Mouse (Mus musculus): Measurements from ENCODE around the gene Gm20388. TPM values are rescaled to one million over a fixed set of nuclear protein-coding genes. Genes with fewer than 3 reads are reported as not detected.

Gm20388 gene
- polyA plus RNA-seq, 2 experiments, result 8.5 TPM; not detected in 1

DNA sequence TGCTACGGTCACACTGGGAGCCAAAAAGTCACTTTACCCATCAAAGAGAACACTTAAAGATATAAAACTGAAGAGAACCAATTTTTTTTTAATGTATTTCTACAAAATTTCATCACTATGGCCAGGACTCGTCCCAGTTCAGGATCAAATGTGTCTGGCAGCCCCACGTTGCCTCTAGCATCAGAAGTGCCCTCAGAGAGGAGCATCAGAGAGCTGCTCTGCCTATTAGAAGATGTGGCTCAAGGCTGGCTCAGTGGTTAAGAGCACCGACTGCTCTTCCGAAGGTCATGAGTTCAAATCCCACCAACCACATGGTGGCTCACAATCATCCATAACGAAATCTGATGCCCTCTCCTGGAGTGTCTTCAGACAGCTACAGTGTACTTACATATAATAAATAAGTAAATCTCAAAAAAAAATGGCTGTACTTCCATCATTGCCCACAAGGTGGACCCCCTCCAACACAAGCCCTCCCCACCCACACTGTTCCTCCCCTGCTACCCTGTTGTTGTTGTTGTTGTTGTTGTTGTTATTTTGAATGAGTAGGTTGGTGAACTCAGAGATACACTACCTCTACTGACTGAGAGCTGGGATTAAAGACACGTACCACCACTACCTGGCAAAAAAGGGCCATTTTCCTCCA, 3409.0 kb downstream of the Gm20388 start:
- TF ChIP-seq EP300 (IDR thresholded peaks at IDR 0.05; ENCODE audit: low read depth), result no peak
- TF ChIP-seq CTCF (IDR thresholded peaks at IDR 0.05; ENCODE audit: low read depth), result peak; percentile 83
- Histone ChIP-seq H3K27me3 (ENCODE audit: control insufficient read depth, insufficient read depth, low read length) (no peaks in the 10 kb centered on the region), H3K9me3 (ENCODE audit: control insufficient read depth, low read length) (no peaks in the 10 kb centered on the region), H3K27ac (no peak overlapping the region), H3K9ac (replicated peaks) (no peak overlapping the region), H3K4me3 (ENCODE audit: insufficient read depth in 1 of 2, low read depth in 2 of 2, low read length in 2 of 2) (no peak overlapping the region), H3K4me2 (ENCODE audit: low read depth) (peak overlapping the region; percentile 92), H3K36me3 (replicated peaks; ENCODE audit: control insufficient read depth, insufficient read depth, low read depth) (no peaks in the 10 kb centered on the region), H3K4me1 (replicated peaks; ENCODE audit: control insufficient read depth in 2 of 2, insufficient read depth in 2 of 2, low read length in 1 of 2) (peaks cover 9 to 15% of the 10 kb centered on the region in 2 experiments)
- ATAC-seq (ENCODE audit: insufficient read depth) (no peak), DNase-seq (ENCODE audit: low read depth in 3 of 3, low spot score in 3 of 3) (peak in 1 of 3 experiments; percentile 59)
- WGBS (ENCODE audit: insufficient replicate concordance), result 13% methylated on average over 7 of the region's 7 CpGs

DNA sequence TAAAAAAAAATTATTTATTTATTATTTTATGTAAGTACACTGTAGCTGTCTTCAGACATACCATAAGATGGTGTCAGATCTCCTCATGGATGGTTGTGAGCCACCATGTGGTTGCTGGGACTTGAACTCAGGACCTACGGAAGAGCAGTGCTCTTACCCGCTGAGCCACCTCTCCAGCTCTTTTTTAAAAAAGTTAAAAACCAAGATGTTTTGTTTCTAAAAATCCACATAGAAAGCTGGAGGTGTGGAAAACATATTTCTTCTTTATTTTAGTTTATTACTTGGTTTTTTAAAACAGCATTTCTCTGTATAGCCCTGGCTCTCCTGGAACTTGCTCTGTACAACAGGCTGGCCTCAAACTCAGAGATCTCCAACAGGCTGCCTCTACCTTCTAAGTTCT, 3417.9 kb downstream of the Gm20388 start:
- TF ChIP-seq EP300 (IDR thresholded peaks at IDR 0.05; ENCODE audit: low read depth) (no peak), CTCF (IDR thresholded peaks at IDR 0.05; ENCODE audit: low read depth) (no peak)
- H3K4me2 ChIP-seq (ENCODE audit: low read depth), result no peak overlapping the region
- no peak overlapping the region for H3K27ac ChIP-seq
- H3K9ac ChIP-seq (replicated peaks), result no peak overlapping the region
- DNase-seq (ENCODE audit: low read depth in 3 of 3, low spot score in 3 of 3) (no peak), ATAC-seq (ENCODE audit: insufficient read depth) (no peak)
- no peaks in the 10 kb centered on the region for H3K36me3 ChIP-seq (replicated peaks; ENCODE audit: control insufficient read depth, insufficient read depth, low read depth)
- 76% methylated on average over 2 of the region's 2 CpGs for WGBS (ENCODE audit: insufficient replicate concordance)
- H3K4me1 ChIP-seq (replicated peaks; ENCODE audit: control insufficient read depth in 2 of 2, insufficient read depth in 2 of 2, low read length in 1 of 2), result peaks cover 15 to 28% of the 10 kb centered on the region in 2 experiments; a peak in 3 of 4 replicates
- H3K9me3 ChIP-seq (ENCODE audit: control insufficient read depth, low read length), result no peaks in the 10 kb centered on the region
- no peaks in the 10 kb centered on the region for H3K27me3 ChIP-seq (ENCODE audit: control insufficient read depth, insufficient read depth, low read length)
- no peak overlapping the region for H3K4me3 ChIP-seq (ENCODE audit: insufficient read depth in 1 of 2, low read depth in 2 of 2, low read length in 2 of 2)

DNA sequence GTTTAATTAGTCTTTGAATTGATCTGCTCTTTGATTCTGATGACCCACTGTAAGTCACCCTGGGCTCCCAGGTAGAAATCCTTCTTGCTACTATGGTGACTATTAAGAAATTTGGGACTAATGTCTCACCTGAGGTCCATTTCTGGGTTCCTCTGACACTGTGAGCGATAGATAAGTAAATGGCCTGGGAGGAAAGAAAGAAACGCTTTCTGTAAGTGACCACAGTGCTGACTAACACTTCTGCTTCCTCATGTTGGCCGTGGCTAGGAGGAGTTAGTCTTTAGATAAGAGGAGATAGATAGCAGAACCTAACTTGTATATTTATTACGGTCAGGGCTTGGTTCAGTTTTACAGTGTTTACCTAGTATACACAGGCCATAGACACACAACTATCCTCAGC, 3418.7 kb downstream of the Gm20388 start:
- no peak overlapping the region for H3K27ac ChIP-seq
- H3K9me3 ChIP-seq (ENCODE audit: control insufficient read depth, low read length), result no peaks in the 10 kb centered on the region
- no peak for TF ChIP-seq CTCF (IDR thresholded peaks at IDR 0.05; ENCODE audit: low read depth)
- TF ChIP-seq EP300 (IDR thresholded peaks at IDR 0.05; ENCODE audit: low read depth), result no peak
- no peak for ATAC-seq (ENCODE audit: insufficient read depth)
- no peaks in the 10 kb centered on the region for H3K36me3 ChIP-seq (replicated peaks; ENCODE audit: control insufficient read depth, insufficient read depth, low read depth)
- WGBS (ENCODE audit: insufficient replicate concordance), result 13% methylated on average over 4 of the region's 4 CpGs
- H3K27me3 ChIP-seq (ENCODE audit: control insufficient read depth, insufficient read depth, low read length), result no peaks in the 10 kb centered on the region
- H3K4me2 ChIP-seq (ENCODE audit: low read depth), result no peak overlapping the region
- no peak for DNase-seq (ENCODE audit: low read depth in 3 of 3, low spot score in 3 of 3)
- peaks cover 15 to 32% of the 10 kb centered on the region in 2 experiments; a peak in 3 of 4 replicates for H3K4me1 ChIP-seq (replicated peaks; ENCODE audit: control insufficient read depth in 2 of 2, insufficient read depth in 2 of 2, low read length in 1 of 2)
- no peak overlapping the region for H3K4me3 ChIP-seq (ENCODE audit: insufficient read depth in 1 of 2, low read depth in 2 of 2, low read length in 2 of 2)
- no peak overlapping the region for H3K9ac ChIP-seq (replicated peaks)

DNA sequence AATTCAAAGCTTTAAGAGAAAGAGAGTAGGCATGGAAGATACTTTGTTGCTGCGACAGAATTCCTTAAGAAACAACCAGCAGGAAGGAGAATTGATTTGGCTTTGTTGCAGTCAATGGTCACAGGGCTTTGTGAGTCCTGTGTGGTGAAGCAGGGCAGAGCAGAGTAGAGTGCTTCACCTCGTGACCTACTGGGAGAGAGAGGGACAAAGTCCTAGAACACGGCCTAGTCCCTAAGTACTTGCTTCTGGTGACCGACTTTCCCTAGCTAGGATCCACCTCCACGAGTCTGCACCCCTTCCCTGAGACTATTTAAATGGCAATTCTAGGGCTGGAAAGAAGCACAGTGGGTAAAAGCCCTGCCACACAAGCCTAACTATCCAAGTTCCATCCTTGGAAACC, 3419.3 kb downstream of the Gm20388 start:
- Histone ChIP-seq H3K36me3 (replicated peaks; ENCODE audit: control insufficient read depth, insufficient read depth, low read depth) (no peaks in the 10 kb centered on the region), H3K9ac (replicated peaks) (no peak overlapping the region), H3K4me2 (ENCODE audit: low read depth) (no peak overlapping the region), H3K27ac (no peak overlapping the region), H3K9me3 (ENCODE audit: control insufficient read depth, low read length) (no peaks in the 10 kb centered on the region), H3K27me3 (ENCODE audit: control insufficient read depth, insufficient read depth, low read length) (no peaks in the 10 kb centered on the region), H3K4me3 (ENCODE audit: insufficient read depth in 1 of 2, low read depth in 2 of 2, low read length in 2 of 2) (no peak overlapping the region), H3K4me1 (replicated peaks; ENCODE audit: control insufficient read depth in 2 of 2, insufficient read depth in 2 of 2, low read length in 1 of 2) (peaks cover 15 to 34% of the 10 kb centered on the region in 2 experiments; a peak in 3 of 4 replicates)
- 56% methylated on average over 5 of the region's 5 CpGs for WGBS (ENCODE audit: insufficient replicate concordance)
- ATAC-seq (ENCODE audit: insufficient read depth), result no peak
- TF ChIP-seq CTCF (IDR thresholded peaks at IDR 0.05; ENCODE audit: low read depth) (no peak), EP300 (IDR thresholded peaks at IDR 0.05; ENCODE audit: low read depth) (no peak)
- DNase-seq (ENCODE audit: low read depth in 3 of 3, low spot score in 3 of 3), result no peak

DNA sequence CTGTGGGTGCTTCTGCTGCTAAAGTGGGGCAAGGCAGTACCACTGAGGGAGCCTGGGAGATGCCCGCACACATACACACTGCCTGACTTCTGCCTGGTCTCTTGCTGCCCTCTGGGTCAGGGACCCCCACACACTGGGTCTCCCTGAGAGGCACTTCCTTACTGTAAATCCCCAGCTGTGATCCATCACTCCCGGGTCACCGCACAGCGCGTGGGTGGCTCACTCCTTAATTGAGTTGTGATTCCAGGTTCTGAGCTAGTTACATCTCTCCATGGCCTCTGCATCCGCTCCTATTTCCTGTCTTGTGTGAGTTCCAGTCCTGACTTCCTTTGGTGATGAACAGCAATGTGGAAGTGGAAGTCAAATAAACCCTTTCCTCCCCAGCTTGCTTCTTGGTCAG, 3420.1 kb downstream of the Gm20388 start:
- peaks cover 15 to 34% of the 10 kb centered on the region in 2 experiments; a peak in 3 of 4 replicates for H3K4me1 ChIP-seq (replicated peaks; ENCODE audit: control insufficient read depth in 2 of 2, insufficient read depth in 2 of 2, low read length in 1 of 2)
- no peak overlapping the region for H3K4me3 ChIP-seq (ENCODE audit: insufficient read depth in 1 of 2, low read depth in 2 of 2, low read length in 2 of 2)
- H3K4me2 ChIP-seq (ENCODE audit: low read depth), result no peak overlapping the region
- H3K9me3 ChIP-seq (ENCODE audit: control insufficient read depth, low read length), result no peaks in the 10 kb centered on the region
- H3K27me3 ChIP-seq (ENCODE audit: control insufficient read depth, insufficient read depth, low read length), result no peaks in the 10 kb centered on the region
- DNase-seq (ENCODE audit: low read depth in 3 of 3, low spot score in 3 of 3) (no peak), ATAC-seq (ENCODE audit: insufficient read depth) (no peak)
- TF ChIP-seq EP300 (IDR thresholded peaks at IDR 0.05; ENCODE audit: low read depth) (no peak), CTCF (IDR thresholded peaks at IDR 0.05; ENCODE audit: low read depth) (no peak)
- H3K9ac ChIP-seq (replicated peaks), result no peak overlapping the region
- H3K36me3 ChIP-seq (replicated peaks; ENCODE audit: control insufficient read depth, insufficient read depth, low read depth), result no peaks in the 10 kb centered on the region
- H3K27ac ChIP-seq, result no peak overlapping the region
- WGBS (ENCODE audit: insufficient replicate concordance), result 50% methylated on average over 6 of the region's 6 CpGs

All from liver, embryonic 14.5 days (tissue).